Mouse (Mus musculus): ENCODE results near the gene Spns3.

GRCm38 (mm10) chr11:72540437-72540836, 9.9 kb downstream of the Spns3 start:
- TF ChIP-seq CTCF (IDR thresholded peaks at IDR 0.05; ENCODE audit: low read depth, low read length) (no peak), POLR2A (IDR thresholded peaks at IDR 0.05; ENCODE audit: borderline replicate concordance, low read depth, low read length) (no peak)

All from bone marrow macrophage, adult 2 months (primary cell).